Mouse (Mus musculus): Measurements from ENCODE around the gene Gm4756. TPM values are rescaled to one million over a fixed set of nuclear protein-coding genes. Genes with fewer than 3 reads are reported as not detected.

The Gm4756 gene
- polyA plus RNA-seq, 1 experiment from 2014 or later = not detected

DNA sequence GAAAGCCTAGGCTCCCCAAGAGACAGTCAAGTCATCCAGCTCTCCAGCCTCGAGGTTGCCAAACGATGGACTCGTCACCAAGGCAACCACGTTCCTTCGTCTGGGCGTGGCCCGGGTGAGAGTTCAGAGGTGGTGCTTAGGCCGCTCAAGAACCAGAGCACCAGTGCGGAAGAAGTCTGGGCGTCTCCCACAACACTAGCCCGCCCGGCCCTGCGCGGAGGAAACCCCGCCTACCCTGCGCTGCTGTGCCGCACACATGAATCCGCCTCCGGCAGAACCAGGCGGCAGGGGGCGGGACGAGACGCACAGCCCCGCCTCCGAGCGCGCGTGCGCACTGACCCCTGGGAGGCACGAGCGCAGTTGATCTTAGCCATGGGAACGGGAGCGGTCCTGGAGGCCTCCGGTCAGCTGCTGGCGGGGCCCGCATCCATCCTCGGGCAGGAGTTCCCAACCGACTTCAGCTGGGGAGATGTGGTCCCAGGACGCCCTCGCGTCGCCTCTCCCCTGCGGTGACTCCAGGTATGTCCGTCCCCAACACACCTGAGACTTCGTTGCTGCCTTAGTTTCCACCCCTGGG lies 113.4 kb downstream of the Gm4756 start, which contains the start of gene Pcnx4:
TSS of gene Pcnx4 (plus strand) at position 363 of the 577 bp plus-strand sequence.
- Histone ChIP-seq H3K27ac (peak within 1 kb of the TSS; percentile 87), H3K36me3 (peaks cover 8% of the 10 kb centered on the region; the same call in 1 of the 2 replicates), H3K4me1 (peaks cover 17% of the 10 kb centered on the region), H3K4me3 (peak within 1 kb of the TSS; percentile 74), H3K27me3 (ENCODE audit: low read depth, poor library complexity, severe bottlenecking) (no peaks in the 10 kb centered on the region), H3K9me3 (replicated peaks) (no peaks in the 10 kb centered on the region)
- WGBS = under 1% methylated on average over 45 of the region's 45 CpGs
- peak; percentile 99 for DNase-seq (ENCODE audit: low spot score)

GRCm38 (mm10) chr12:72535599-72535998 lies 113.9 kb downstream of the Gm4756 start:
- H3K4me1 ChIP-seq = peaks cover 17% of the 10 kb centered on the region
- 41% methylated on average over 3 of the region's 3 CpGs for WGBS
- H3K27me3 ChIP-seq (ENCODE audit: low read depth, poor library complexity, severe bottlenecking) = no peaks in the 10 kb centered on the region
- peaks cover 8% of the 10 kb centered on the region; the same call in 1 of the 2 replicates for H3K36me3 ChIP-seq
- peak overlapping the region; percentile 50; the same call in 1 of the 2 replicates for H3K27ac ChIP-seq
- H3K9me3 ChIP-seq (replicated peaks) = no peaks in the 10 kb centered on the region
- peak overlapping the region; percentile 74 for H3K4me3 ChIP-seq
- DNase-seq (ENCODE audit: low spot score) = no peak

DNA sequence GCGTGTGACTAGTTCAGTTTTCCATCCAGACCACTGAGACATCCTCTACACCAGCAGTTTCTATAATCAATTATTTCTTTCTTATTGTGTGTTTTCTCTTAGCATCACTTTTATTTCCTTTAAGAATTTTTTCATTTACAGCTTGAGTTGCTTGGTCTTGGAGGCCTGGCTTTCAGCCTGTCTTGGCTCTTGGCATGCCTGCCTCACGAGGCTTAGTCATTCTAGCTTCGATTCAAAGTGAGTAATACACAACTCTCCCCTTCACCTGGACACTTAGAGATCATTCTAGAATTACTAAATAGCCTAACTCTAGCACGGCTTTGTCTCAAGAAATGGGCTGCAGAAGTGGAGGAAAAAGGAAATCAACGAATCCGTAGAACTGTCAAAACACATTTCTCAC lies 115.5 kb downstream of the Gm4756 start:
- Histone ChIP-seq H3K9me3 (replicated peaks) (no peaks in the 10 kb centered on the region), H3K27ac (no peak overlapping the region), H3K27me3 (ENCODE audit: low read depth, poor library complexity, severe bottlenecking) (no peaks in the 10 kb centered on the region), H3K4me3 (no peak overlapping the region), H3K36me3 (0 out of 2 replicates have a peak, but pooled peaks cover 4% of the 10 kb centered on the region), H3K4me1 (peaks cover 17% of the 10 kb centered on the region)
- 92% methylated on average over 6 of the region's 6 CpGs for WGBS
- no peak for DNase-seq (ENCODE audit: low spot score)

GRCm38 (mm10) chr12:72532303-72532702 lies 117.2 kb downstream of the Gm4756 start:
- Histone ChIP-seq H3K36me3 (no peaks in the 10 kb centered on the region), H3K27me3 (ENCODE audit: low read depth, poor library complexity, severe bottlenecking) (no peaks in the 10 kb centered on the region), H3K4me1 (peaks cover 15% of the 10 kb centered on the region), H3K27ac (no peak overlapping the region), H3K4me3 (no peak overlapping the region), H3K9me3 (replicated peaks) (no peaks in the 10 kb centered on the region)
- no peak for DNase-seq (ENCODE audit: low spot score)
- WGBS = 91% methylated on average over 7 of the region's 7 CpGs

Other genes with a start within 250 kb of the Gm4756 start
- gene Rtn1, start 240.6 kb downstream of the Gm4756 start, polyA plus RNA-seq (2016; fragmentation: Nextera tagmentation; extraction: Ambion mirVana) = 8.3 and 11.4 TPM in 2 replicates
- 0.80 and 0.89 TPM in 2 replicates for gene Lrrc9, start 207.8 kb downstream of the Gm4756 start, polyA plus RNA-seq (2016; fragmentation: Nextera tagmentation; extraction: Ambion mirVana)
- gene Pcnx4, start 113.3 kb downstream of the Gm4756 start, polyA plus RNA-seq (2016; fragmentation: Nextera tagmentation; extraction: Ambion mirVana) = 12.4 and 13.8 TPM in 2 replicates
- 4.3 and 5.2 TPM in 2 replicates for gene Dhrs7, start 15.2 kb upstream of the Gm4756 start, polyA plus RNA-seq (2016; fragmentation: Nextera tagmentation; extraction: Ambion mirVana)
- 42.1 and 51.1 TPM in 2 replicates for gene Ppm1a, start 107.8 kb upstream of the Gm4756 start, polyA plus RNA-seq (2016; fragmentation: Nextera tagmentation; extraction: Ambion mirVana)